ENCODE assay signal across 8 mouse cellular contexts in the genomic region with DNA sequence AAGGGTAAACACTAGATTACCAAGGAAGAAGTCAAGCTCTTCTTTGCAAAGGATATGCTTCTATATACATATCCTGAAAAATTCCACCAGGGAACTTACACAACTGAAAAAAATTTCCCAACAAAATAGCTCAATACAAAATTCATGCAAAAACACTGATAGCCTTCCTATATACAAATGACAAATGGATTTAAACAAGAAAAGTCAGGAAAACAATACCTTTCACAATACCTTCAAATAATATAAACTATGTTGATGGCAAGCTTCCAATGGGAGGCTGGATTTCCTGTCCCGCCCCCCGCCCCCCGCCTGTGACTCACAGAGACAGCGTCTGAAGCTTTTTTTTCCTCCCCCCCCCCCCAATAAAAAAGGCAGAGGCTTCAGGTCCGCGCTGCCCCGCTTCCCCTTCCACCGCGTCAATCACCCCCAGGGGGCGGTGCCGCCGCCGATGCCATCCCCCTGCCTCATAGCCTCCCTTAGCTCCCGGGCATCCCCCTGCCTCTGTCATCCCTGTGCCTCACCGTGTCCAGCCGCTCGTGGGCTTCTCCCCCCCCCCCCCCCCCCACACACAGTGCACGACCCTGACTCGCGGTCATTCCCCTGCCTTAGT. TPM values are rescaled to one million over a fixed set of nuclear protein-coding genes. Genes with fewer than 3 reads are reported as not detected.
DNase-seq lines count a peak whose midpoint lies in the region; ATAC-seq lines count a peak whose summit lies in the region.

No protein-coding gene starts in this region.

- H3K27me3 ChIP-seq in heart, embryonic 15.5 days = no peaks in the 10 kb centered on the region
- H3K27me3 ChIP-seq in hindbrain, embryonic 10.5 days (ENCODE audit: insufficient read depth, poor library complexity, severe bottlenecking) = peaks cover 6% of the 10 kb centered on the region

- H3K4me2 ChIP-seq in heart, embryonic 15.5 days = peak overlapping the region; percentile 70

- H3K9ac ChIP-seq in heart, embryonic 15.5 days = no peak overlapping the region

- no peaks in the 10 kb centered on the region for H3K9me3 ChIP-seq in heart, embryonic 15.5 days (replicated peaks)
- H3K9me3 ChIP-seq in hindbrain, embryonic 10.5 days = no peaks in the 10 kb centered on the region

- peaks cover 11% of the 10 kb centered on the region for H3K4me1 ChIP-seq in heart, embryonic 15.5 days (replicated peaks)
- peaks cover 10% of the 10 kb centered on the region for H3K4me1 ChIP-seq in hindbrain, embryonic 10.5 days (replicated peaks)

- no peak overlapping the region for H3K27ac ChIP-seq in heart, embryonic 15.5 days
- H3K27ac ChIP-seq in hindbrain, embryonic 10.5 days = no peak overlapping the region

- H3K4me3 ChIP-seq in heart, embryonic 15.5 days = peak overlapping the region; percentile 38
- peak overlapping the region; percentile 49 for H3K4me3 ChIP-seq in hindbrain, embryonic 10.5 days

- no peak for DNase-seq in heart, postnatal 4 days
- DNase-seq in Muller cell, postnatal 12 days (ENCODE audit: inconsistent ontology term) = peak; percentile 50
- no peak for DNase-seq in hindbrain, embryonic 10.5 days (ENCODE audit: low spot score)
- DNase-seq in thymus, postnatal 4 days = peak; percentile 78
- DNase-seq in frontal cortex, postnatal 25 days (ENCODE audit: low spot score in 2 of 2) = no peak
- DNase-seq in frontal cortex, postnatal 10 days (ENCODE audit: low spot score in 2 of 2) = no peak

- 3% methylated on average over 15 of the region's 20 CpGs for WGBS in heart, embryonic 15.5 days
- 3% methylated on average over 18 of the region's 20 CpGs for WGBS in hindbrain, embryonic 10.5 days

- no peaks in the 10 kb centered on the region for H3K36me3 ChIP-seq in heart, embryonic 15.5 days
- no peaks in the 10 kb centered on the region for H3K36me3 ChIP-seq in hindbrain, embryonic 10.5 days

- ATAC-seq in heart, embryonic 15.5 days (replicated peaks; ENCODE audit: insufficient number of reproducible peaks, insufficient read depth, low FRiP score, low read depth) = no peak
- peak; percentile 66; the same call in 1 of the 2 replicates for ATAC-seq in megakaryocyte progenitor cell, adult 5-6 weeks (replicated peaks; ENCODE audit: poor library complexity)

RNA-seq across cellular contexts. Expression of a gene that starts 9.8 kb away (rescaled TPM):
- polyA plus RNA-seq in heart, embryonic 15.5 days (2015; fragmentation: Nextera tagmentation; extraction: Ambion mirVana) = not detected in 2 replicates
- not detected for total RNA-seq in heart, postnatal 4 days (2021)
- not detected in 2 replicates for polyA plus RNA-seq in hindbrain, embryonic 10.5 days (2016; fragmentation: Nextera tagmentation; extraction: Ambion mirVana)
- total RNA-seq in megakaryocyte progenitor cell, adult 5-6 weeks (2015) = 0.30 and 1.6 TPM in 2 replicates
- total RNA-seq in megakaryocyte progenitor cell, adult 5-6 weeks (2017) = not detected in 2 replicates

RNA-seq across cellular contexts. Expression of a gene that starts 33.0 kb away (rescaled TPM):
- polyA plus RNA-seq in heart, embryonic 15.5 days (2015; fragmentation: Nextera tagmentation; extraction: Ambion mirVana) = 12.2 and 18.0 TPM in 2 replicates
- 1 to 10 TPM; 6.1 to 7.0 TPM for total RNA-seq in heart, postnatal 4 days (2021)
- polyA plus RNA-seq in hindbrain, embryonic 10.5 days (2016; fragmentation: Nextera tagmentation; extraction: Ambion mirVana) = 32.8 and 48.5 TPM in 2 replicates
- total RNA-seq in megakaryocyte progenitor cell, adult 5-6 weeks (2015) = 2.8 and 4.8 TPM in 2 replicates
- total RNA-seq in megakaryocyte progenitor cell, adult 5-6 weeks (2017) = 9.2 and 9.4 TPM in 2 replicates

RNA-seq across cellular contexts. Expression of a gene that starts 57.0 kb away (rescaled TPM):
- 19.9 and 26.3 TPM in 2 replicates for polyA plus RNA-seq in heart, embryonic 15.5 days (2015; fragmentation: Nextera tagmentation; extraction: Ambion mirVana)
- 10 to 100 TPM; 23.9 to 25.4 TPM for total RNA-seq in heart, postnatal 4 days (2021)
- polyA plus RNA-seq in hindbrain, embryonic 10.5 days (2016; fragmentation: Nextera tagmentation; extraction: Ambion mirVana) = 12.3 and 13.5 TPM in 2 replicates
- 47.8 and 50.3 TPM in 2 replicates for total RNA-seq in megakaryocyte progenitor cell, adult 5-6 weeks (2015)
- 43.5 and 52.3 TPM in 2 replicates for total RNA-seq in megakaryocyte progenitor cell, adult 5-6 weeks (2017)

Comparison
In these comparisons a context has a peak if more than half of its experiments do, and no peak if none do; other contexts are left out.
1. DNase-seq: peak in Muller cell, postnatal 12 days (single experiment) and thymus, postnatal 4 days (single experiment); none in heart, postnatal 4 days (single experiment), hindbrain, embryonic 10.5 days (single experiment), frontal cortex, postnatal 25 days (0 of 2) and frontal cortex, postnatal 10 days (0 of 2).